Mouse (Mus musculus) midbrain, embryonic 12.5 days (tissue): Measurements from ENCODE around the gene Osbpl8. TPM values are rescaled to one million over a fixed set of nuclear protein-coding genes. Genes with fewer than 3 reads are reported as not detected.
"Not testable (repeated sequence)": the region's sequence is repeated elsewhere in the genome, so short reads cannot be mapped to it uniquely, and the experiment has no call there.

ENCODE experiments used
- ATAC-seq: fragments of 200-750 bp; cut with Nextera tagmentation; 2 replicates; pipeline ENCODE4 v1.8.0; 2017; ENCODE audit warnings: low read depth, moderate TSS enrichment, moderate library complexity; ENCODE audit not compliant: low FRiP score
- H3K27ac ChIP-seq: fragments of 300-500 bp; sonication (generic); replicated peaks from 2 replicates; pipeline ENCODE4 v1.5.1; 2016; ENCODE audit warnings: mild to moderate bottlenecking
- H3K27me3 ChIP-seq: fragments of 300-500 bp; sonication (generic); 2 replicates; pipeline ENCODE4 v1.6.1; 2016; ENCODE audit warnings: mild to moderate bottlenecking
- H3K36me3 ChIP-seq: fragments of 300-500 bp; sonication (generic); 2 replicates; pipeline ENCODE4 v1.6.1; 2016
- H3K4me1 ChIP-seq: fragments of 300-500 bp; sonication (generic); 2 replicates; pipeline ENCODE4 v1.6.1; 2016
- H3K4me2 ChIP-seq: fragments of 300-500 bp; sonication (generic); replicated peaks from 2 replicates; pipeline ENCODE4 v1.6.1; 2016; ENCODE audit warnings: mild to moderate bottlenecking, moderate library complexity
- H3K4me3 ChIP-seq: fragments of 300-500 bp; sonication (generic); 2 replicates; pipeline ENCODE4 v1.5.1; 2016; ENCODE audit warnings: mild to moderate bottlenecking
- H3K9ac ChIP-seq: fragments of 300-500 bp; sonication (generic); replicated peaks from 2 replicates; pipeline ENCODE4 v1.6.1; 2016; ENCODE audit warnings: mild to moderate bottlenecking, moderate library complexity
- H3K9me3 ChIP-seq: fragments of 300-500 bp; sonication (generic); 2 replicates; pipeline ENCODE4 v1.6.1; 2016; ENCODE audit warnings: mild to moderate bottlenecking
- WGBS: fragments of 180-500 bp; shearing (Covaris S2); methylation state at CpG from one replicate; pipeline ENCODE4 v1.1.7; 2016; 5-methylcytosine and 5-hydroxymethylcytosine counted together
- polyA plus RNA-seq: library from polyadenylated mRNA; unstranded; fragments of >200 nt; fragmentation: Nextera tagmentation; extraction: Ambion mirVana; gene quantifications from 2 replicates; pipeline ENCODE4 v1.2.1, GENCODE M21; 2016

The Osbpl8 gene
- polyA plus RNA-seq, 1 experiment from 2014 or later: 21.3 TPM

DNA sequence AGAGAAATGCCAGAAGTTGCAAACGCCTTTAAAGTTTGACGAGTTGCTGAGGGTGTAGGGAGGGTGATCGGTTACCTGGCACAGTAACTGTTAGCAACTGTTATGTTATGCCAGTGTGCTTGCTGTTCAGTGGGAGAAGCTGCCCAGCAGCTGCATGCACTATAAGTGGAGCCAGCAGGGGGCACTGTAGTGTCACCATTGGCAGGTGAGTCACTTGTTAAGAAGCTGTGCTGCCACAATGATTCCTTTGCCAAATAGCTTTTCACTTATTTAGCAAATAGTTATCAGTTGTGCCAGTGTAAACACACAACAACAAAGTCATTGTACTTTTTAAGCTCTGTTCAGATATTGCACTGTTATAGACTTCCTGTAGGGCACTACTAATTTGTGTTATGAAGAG is 62.0 kb downstream of the Osbpl8 start:
- Histone ChIP-seq H3K27me3 (no peaks in the 10 kb centered on the region), H3K27ac (no peak overlapping the region), H3K9ac (no peak overlapping the region), H3K9me3 (no peaks in the 10 kb centered on the region), H3K4me3 (no peak overlapping the region), H3K4me2 (no peak overlapping the region), H3K4me1 (peaks cover 13% of the 10 kb centered on the region; the same call in 1 of the 2 replicates), H3K36me3 (no peaks in the 10 kb centered on the region)
- peak; percentile 60 for ATAC-seq
- 22% methylated on average over 3 of the region's 3 CpGs for WGBS

DNA sequence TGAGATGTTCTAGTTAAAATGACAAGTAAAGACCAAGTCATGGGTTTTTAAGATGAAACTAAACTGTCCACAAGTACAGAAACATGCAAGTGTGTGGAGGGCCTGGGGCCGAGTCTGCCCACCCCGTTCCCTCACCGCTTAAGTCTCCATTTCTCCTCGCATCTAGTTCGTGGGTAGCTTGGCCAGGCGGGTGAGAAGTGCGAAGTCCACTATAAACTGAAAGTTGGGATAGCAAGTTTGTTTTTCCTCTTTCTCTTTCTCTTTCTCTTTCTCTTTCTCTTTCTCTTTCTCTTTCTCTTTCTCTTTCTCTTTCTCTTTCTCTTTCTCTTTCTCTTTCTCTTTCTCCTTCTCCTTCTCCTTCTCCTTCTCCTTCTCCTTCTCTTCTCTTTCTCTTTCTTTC is 67.7 kb downstream of the Osbpl8 start:
- H3K4me2 ChIP-seq, H3K27me3 ChIP-seq, ATAC-seq, H3K36me3 ChIP-seq, H3K27ac ChIP-seq, H3K9me3 ChIP-seq, H3K9ac ChIP-seq, H3K4me1 ChIP-seq, H3K4me3 ChIP-seq: not testable (repeated sequence)
- 87% methylated on average over 7 of the region's 7 CpGs for WGBS

DNA sequence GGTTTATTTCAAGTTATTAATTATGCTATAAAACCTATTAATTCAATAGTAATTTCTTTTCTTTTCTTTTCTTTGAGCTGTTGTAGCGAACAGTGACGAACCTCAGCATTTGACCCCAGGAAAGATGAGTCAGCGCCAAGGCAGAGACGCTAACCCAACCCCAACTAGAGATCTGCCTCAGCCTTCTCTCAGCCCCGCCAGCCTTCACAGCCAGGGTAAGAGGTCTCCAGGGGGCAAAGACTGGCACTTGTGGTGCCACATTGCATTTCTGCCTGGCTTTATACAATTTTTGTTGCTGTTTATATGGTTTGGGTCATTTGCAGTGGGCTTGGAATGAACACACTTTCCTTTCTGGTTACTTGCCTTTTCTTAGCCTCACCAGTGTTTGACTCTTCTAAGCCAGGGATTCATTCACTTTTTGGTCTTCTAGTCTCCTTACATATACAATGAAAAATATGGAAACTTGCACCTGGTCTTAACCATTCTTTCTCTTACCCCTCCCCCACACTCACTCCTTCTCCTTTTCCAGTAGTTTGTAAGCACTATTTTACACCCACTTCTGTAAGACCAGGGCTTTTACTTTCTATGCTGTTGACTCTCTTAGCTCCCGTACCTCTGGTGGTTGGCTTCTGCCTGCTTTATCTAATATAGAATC is 69.1 kb downstream of the Osbpl8 start:
- Histone ChIP-seq H3K27me3 (no peaks in the 10 kb centered on the region), H3K27ac (no peak overlapping the region), H3K4me2 (no peak overlapping the region), H3K36me3 (no peaks in the 10 kb centered on the region), H3K9ac (no peak overlapping the region), H3K9me3 (no peaks in the 10 kb centered on the region), H3K4me3 (no peak overlapping the region), H3K4me1 (no peaks in the 10 kb centered on the region)
- no peak for ATAC-seq
- WGBS: 92% methylated on average over 6 of the region's 6 CpGs

DNA sequence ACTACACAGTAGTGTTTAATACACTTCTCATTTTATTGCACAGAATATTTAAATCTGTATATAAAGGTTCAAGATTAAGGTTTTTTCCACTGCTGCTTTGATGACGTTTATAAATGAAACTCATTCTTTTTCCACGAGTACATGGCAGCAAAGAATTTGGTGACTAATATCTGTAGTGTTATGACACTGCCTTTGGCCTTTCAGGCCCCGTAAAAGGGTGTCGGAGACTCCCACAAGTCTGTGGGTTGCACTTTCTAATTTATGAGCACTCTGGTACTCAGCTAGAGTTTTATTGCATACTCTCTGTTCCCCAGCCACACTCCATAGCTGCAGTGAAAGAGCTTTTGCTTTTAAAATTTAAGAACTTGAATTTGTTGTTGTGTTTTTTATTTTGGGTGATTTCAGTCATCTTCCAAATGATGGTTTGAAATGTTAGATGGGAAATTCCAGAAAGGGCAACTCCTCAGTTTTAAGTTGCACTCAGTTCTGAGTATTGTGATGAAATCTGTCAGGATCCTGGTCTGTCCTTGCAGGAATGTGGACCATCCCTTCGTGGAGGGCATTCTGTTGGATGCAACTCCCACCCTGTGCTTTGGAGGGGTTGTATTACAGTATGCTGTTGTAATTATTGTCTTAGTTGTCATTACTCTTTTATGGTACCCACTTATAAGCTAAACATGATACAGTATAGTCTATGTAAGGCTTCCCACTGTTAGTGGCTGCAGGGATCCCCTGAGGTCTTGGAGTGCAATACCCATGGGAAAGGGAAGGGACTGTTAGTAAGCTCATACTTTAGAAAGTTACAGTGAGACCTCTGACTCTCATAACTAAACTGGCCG is 70.1 kb downstream of the Osbpl8 start:
- Histone ChIP-seq H3K36me3 (no peaks in the 10 kb centered on the region), H3K4me1 (no peaks in the 10 kb centered on the region), H3K9me3 (no peaks in the 10 kb centered on the region), H3K4me3 (no peak overlapping the region), H3K9ac (no peak overlapping the region), H3K27me3 (no peaks in the 10 kb centered on the region), H3K4me2 (no peak overlapping the region), H3K27ac (no peak overlapping the region)
- WGBS: 89% methylated on average over 6 of the region's 6 CpGs
- no peak for ATAC-seq

DNA sequence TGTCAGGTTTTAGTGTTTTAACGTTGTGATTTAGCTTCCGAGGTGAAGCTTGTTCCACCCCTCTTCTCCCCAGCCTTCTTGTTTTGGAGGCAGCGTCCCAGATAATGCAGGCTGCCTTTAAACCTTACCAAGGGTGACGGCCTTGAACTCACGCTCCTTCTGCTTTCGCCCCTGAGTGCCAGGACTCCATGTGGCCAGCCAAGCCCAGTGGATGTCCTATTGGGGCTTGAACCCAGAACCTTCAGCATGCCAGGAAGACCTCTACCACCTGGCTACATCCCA is 70.7 kb downstream of the Osbpl8 start:
- ATAC-seq: no peak
- Histone ChIP-seq H3K36me3 (no peaks in the 10 kb centered on the region), H3K4me2 (no peak overlapping the region), H3K27ac (no peak overlapping the region), H3K9ac (no peak overlapping the region), H3K4me3 (no peak overlapping the region), H3K9me3 (no peaks in the 10 kb centered on the region), H3K27me3 (no peaks in the 10 kb centered on the region), H3K4me1 (no peaks in the 10 kb centered on the region)
- 90% methylated on average over 6 of the region's 6 CpGs for WGBS

GRCm38 (mm10) chr10:111237434-111237833 is 72.9 kb downstream of the Osbpl8 start:
- no peak overlapping the region for H3K27ac ChIP-seq
- no peaks in the 10 kb centered on the region for H3K9me3 ChIP-seq
- 86% methylated on average over 5 of the region's 5 CpGs for WGBS
- no peak for ATAC-seq
- H3K4me1 ChIP-seq: no peaks in the 10 kb centered on the region
- H3K4me2 ChIP-seq: no peak overlapping the region
- H3K36me3 ChIP-seq: no peaks in the 10 kb centered on the region
- no peak overlapping the region for H3K4me3 ChIP-seq
- no peaks in the 10 kb centered on the region for H3K27me3 ChIP-seq
- H3K9ac ChIP-seq: no peak overlapping the region

DNA sequence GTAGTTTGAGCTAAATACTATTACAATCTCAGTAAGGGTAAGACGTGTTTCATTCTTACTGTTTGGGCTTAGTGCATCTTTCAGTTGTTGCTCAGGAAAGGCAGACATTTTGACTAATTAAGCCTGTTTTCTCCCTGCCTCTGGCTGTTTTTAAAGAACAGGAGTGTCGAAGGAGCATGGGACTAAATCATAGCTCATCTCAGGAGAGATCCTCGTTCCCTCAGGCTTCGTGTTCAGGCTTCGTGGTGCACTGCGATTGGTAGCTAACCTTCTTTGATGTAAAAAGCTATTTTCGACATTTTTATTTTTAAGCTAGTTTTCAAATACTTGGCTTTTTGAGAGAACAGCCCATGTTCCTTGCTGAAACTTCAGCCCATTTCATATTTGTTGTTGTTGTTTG is 78.1 kb downstream of the Osbpl8 start:
- Histone ChIP-seq H3K4me1 (peaks cover 2% of the 10 kb centered on the region; the same call in 1 of the 2 replicates), H3K9ac (no peak overlapping the region), H3K36me3 (no peaks in the 10 kb centered on the region), H3K27me3 (no peaks in the 10 kb centered on the region), H3K27ac (peak overlapping the region; percentile 11; the same call in 1 of the 2 replicates), H3K4me3 (no peak overlapping the region), H3K9me3 (no peaks in the 10 kb centered on the region), H3K4me2 (no peak overlapping the region)
- ATAC-seq: no peak
- 79% methylated on average over 7 of the region's 7 CpGs for WGBS

DNA sequence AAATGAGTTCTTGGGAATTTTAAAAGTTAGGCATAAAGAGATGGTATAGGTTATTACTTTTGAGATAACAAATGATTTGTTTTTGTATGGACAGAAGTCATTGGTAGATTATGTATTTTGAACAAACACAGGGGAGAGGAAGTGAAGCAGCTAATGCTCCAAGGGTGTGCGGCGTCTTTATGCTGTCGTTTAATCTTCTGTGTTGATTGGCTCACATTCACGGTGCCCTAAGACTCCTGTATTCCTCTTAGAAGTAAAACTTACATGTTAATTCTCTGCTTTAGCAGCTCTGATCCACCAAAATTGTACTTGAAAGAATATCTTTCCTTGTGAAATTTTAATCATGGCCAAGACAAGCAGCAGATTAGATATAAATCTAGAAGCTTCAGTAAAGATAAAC is 83.1 kb downstream of the Osbpl8 start:
- Histone ChIP-seq H3K9me3 (no peaks in the 10 kb centered on the region), H3K4me3 (no peak overlapping the region), H3K36me3 (no peaks in the 10 kb centered on the region), H3K27me3 (no peaks in the 10 kb centered on the region), H3K9ac (no peak overlapping the region), H3K4me1 (peaks cover 12% of the 10 kb centered on the region), H3K4me2 (peak overlapping the region; percentile 29), H3K27ac (peak overlapping the region; percentile 50; the same call in 1 of the 2 replicates)
- ATAC-seq: no peak
- 34% methylated on average over 4 of the region's 4 CpGs for whole genome bisulfite sequencing

GRCm38 (mm10) chr10:111248177-111248576 is 83.6 kb downstream of the Osbpl8 start:
- ATAC-seq: no peak
- Histone ChIP-seq H3K9me3 (no peaks in the 10 kb centered on the region), H3K36me3 (no peaks in the 10 kb centered on the region), H3K9ac (no peak overlapping the region), H3K4me1 (peaks cover 12% of the 10 kb centered on the region), H3K4me2 (peak overlapping the region; percentile 29), H3K27ac (peak overlapping the region; percentile 50), H3K27me3 (no peaks in the 10 kb centered on the region), H3K4me3 (peak overlapping the region; percentile 13)
- WGBS: 40% methylated on average over 6 of the region's 6 CpGs

DNA sequence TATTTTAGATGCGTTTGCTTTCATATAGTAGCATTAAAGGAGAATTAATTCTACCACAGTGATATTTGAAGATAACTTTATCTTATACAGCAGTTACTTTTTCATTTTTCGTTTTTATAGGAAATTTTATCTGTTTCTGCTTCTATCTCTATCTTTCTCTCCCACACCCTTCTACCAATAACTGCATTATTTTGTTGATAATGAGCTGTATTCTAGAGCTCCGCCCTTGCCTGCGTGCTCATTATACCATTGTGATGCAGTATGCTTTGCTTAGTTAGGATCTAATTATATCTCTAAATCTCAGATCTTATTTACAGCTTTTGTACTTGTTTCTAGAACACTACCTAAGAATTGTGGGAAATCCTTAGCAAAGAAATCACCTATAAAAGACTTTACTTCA is 85.6 kb downstream of the Osbpl8 start:
- no peaks in the 10 kb centered on the region for H3K36me3 ChIP-seq
- 86% methylated on average over 4 of the region's 4 CpGs for WGBS
- no peaks in the 10 kb centered on the region for H3K9me3 ChIP-seq
- no peak overlapping the region for H3K4me3 ChIP-seq
- no peak overlapping the region for H3K27ac ChIP-seq
- no peak overlapping the region for H3K9ac ChIP-seq
- H3K27me3 ChIP-seq: no peaks in the 10 kb centered on the region
- no peak overlapping the region for H3K4me2 ChIP-seq
- no peak for ATAC-seq
- peaks cover 12% of the 10 kb centered on the region for H3K4me1 ChIP-seq

- no peaks in the 10 kb centered on the region for H3K9me3 ChIP-seq
- H3K4me2 ChIP-seq: no peak overlapping the region
- WGBS: 76% methylated on average over 5 of the region's 5 CpGs
- no peak overlapping the region for H3K4me3 ChIP-seq
- no peak overlapping the region for H3K9ac ChIP-seq
- H3K27me3 ChIP-seq: no peaks in the 10 kb centered on the region
- no peak overlapping the region for H3K27ac ChIP-seq
- no peaks in the 10 kb centered on the region; the same call in 1 of the 2 replicates for H3K36me3 ChIP-seq
- peaks cover 12% of the 10 kb centered on the region for H3K4me1 ChIP-seq
- no peak for ATAC-seq
These were observed 87.1 kb downstream of the Osbpl8 start for GRCm38 (mm10) chr10:111251666-111252065.

GRCm38 (mm10) chr10:111255228-111255627 is 90.7 kb downstream of the Osbpl8 start:
- peaks cover 4% of the 10 kb centered on the region; the same call in 1 of the 2 replicates for H3K36me3 ChIP-seq
- H3K27me3 ChIP-seq: no peaks in the 10 kb centered on the region
- ATAC-seq: no peak
- no peak overlapping the region for H3K4me2 ChIP-seq
- H3K4me3 ChIP-seq: no peak overlapping the region
- 94% methylated on average over 6 of the region's 6 CpGs for WGBS
- no peak overlapping the region for H3K9ac ChIP-seq
- no peaks in the 10 kb centered on the region for H3K4me1 ChIP-seq
- no peaks in the 10 kb centered on the region for H3K9me3 ChIP-seq
- no peak overlapping the region for H3K27ac ChIP-seq
